Mouse (Mus musculus): ENCODE results near the gene Olfr1200. TPM values are rescaled to one million over a fixed set of nuclear protein-coding genes. Genes with fewer than 3 reads are reported as not detected.

The Olfr1200 gene
- total RNA-seq (2014; fragmentation: Nextera tagmentation), result not detected in 2 replicates
- not detected in 2 replicates for total RNA-seq (2017)

- ATAC-seq (replicated peaks; ENCODE audit: poor library complexity, severe bottlenecking), result no peak
These were observed at the start of gene Olfr1200 for GRCm38 (mm10) chr2:88770388-88770787. Olfr1200 (minus strand) TSS chr2:88770488.

- no peak for ATAC-seq (replicated peaks; ENCODE audit: poor library complexity, severe bottlenecking)
These were observed 43.9 kb upstream of the Olfr1200 start, which contains the start of gene Olfr1202 for GRCm38 (mm10) chr2:88814196-88814595. Olfr1202 (plus strand) TSS chr2:88814496.

GRCm38 (mm10) chr2:88792736-88793135 is 22.4 kb upstream of the Olfr1200 start, which contains the start of gene Olfr1201:
Olfr1201 (plus strand) TSS chr2:88793036.
- no peak for ATAC-seq (replicated peaks; ENCODE audit: poor library complexity, severe bottlenecking)

GRCm38 (mm10) chr2:88760369-88760768 is 9.9 kb downstream of the Olfr1200 start, which contains the start of gene Olfr1199:
Olfr1199 (minus strand) TSS chr2:88760469.
- no peak for ATAC-seq (replicated peaks; ENCODE audit: poor library complexity, severe bottlenecking)

GRCm38 (mm10) chr2:88751270-88751669 is 19.0 kb downstream of the Olfr1200 start, which contains the start of gene Olfr1198:
Olfr1198 (minus strand) TSS chr2:88751370.
- no peak for ATAC-seq (replicated peaks; ENCODE audit: poor library complexity, severe bottlenecking)

DNA sequence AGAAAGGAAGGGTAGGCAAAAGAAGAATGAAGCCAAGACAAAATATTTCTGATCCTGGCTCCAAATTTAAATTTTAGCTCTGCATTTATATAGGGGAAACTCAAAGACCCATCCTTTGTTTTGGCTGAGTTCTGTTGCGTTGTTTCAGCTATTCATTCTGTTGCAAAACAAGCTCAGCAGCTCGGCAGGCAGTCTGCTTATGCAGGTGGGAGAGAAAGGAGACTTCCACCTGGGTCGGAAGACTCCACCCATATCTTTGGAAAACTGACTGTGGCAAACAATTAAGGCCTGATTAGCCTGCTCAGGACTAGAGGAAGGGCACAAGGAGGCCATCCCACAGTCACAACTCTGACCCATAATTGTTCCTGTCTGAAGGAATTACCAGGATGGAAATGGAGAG is 26.9 kb downstream of the Olfr1200 start:
- no peak for ATAC-seq (replicated peaks; ENCODE audit: poor library complexity, severe bottlenecking)

DNA sequence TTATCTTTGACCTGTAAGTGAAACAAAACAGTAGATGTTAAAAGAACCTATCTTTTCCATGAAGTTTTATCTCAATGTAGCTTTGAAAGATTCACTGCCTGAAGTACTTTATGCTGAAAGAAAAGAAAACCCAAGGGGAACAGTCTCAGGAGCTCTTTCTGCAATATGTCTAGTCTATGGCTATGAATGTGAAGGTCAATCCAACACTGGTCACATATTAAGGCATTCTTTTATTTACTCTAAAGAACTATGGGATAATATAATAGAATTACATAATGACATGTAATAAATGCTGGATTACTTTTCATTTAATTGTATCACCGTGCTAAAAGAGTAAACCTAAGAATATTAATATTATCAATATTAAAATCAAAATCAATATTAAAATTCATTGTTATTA is 38.0 kb downstream of the Olfr1200 start, which contains the start of gene Olfr1197:
Gene Olfr1197 (minus strand): TSS at position 101 of the 400 bp plus-strand sequence.
- ATAC-seq (replicated peaks; ENCODE audit: poor library complexity, severe bottlenecking), result no peak

Other genes with a start within 250 kb of the Olfr1200 start
- not detected in 2 replicates for gene Olfr1188, start 213.6 kb downstream of the Olfr1200 start, total RNA-seq (2014; fragmentation: Nextera tagmentation)
- gene Olfr1188, start 213.6 kb downstream of the Olfr1200 start, total RNA-seq (2017), result not detected in 2 replicates
- gene Olfr1189, start 184.0 kb downstream of the Olfr1200 start, total RNA-seq (2014; fragmentation: Nextera tagmentation), result not detected in 2 replicates
- gene Olfr1189, start 184.0 kb downstream of the Olfr1200 start, total RNA-seq (2017), result not detected in 2 replicates
- gene Olfr1191-ps1, start 129.9 kb downstream of the Olfr1200 start, total RNA-seq (2014; fragmentation: Nextera tagmentation), result not detected in 2 replicates
- gene Olfr1191-ps1, start 129.9 kb downstream of the Olfr1200 start, total RNA-seq (2017), result not detected in 2 replicates
- not detected in 2 replicates for gene Olfr1192-ps1, start 122.0 kb downstream of the Olfr1200 start, total RNA-seq (2014; fragmentation: Nextera tagmentation)
- gene Olfr1192-ps1, start 122.0 kb downstream of the Olfr1200 start, total RNA-seq (2017), result not detected in 2 replicates
- gene Olfr1193, start 94.9 kb downstream of the Olfr1200 start, total RNA-seq (2014; fragmentation: Nextera tagmentation), result not detected in 2 replicates
- gene Olfr1193, start 94.9 kb downstream of the Olfr1200 start, total RNA-seq (2017), result not detected in 2 replicates
- gene Olfr1195, start 81.3 kb downstream of the Olfr1200 start, total RNA-seq (2014; fragmentation: Nextera tagmentation), result not detected in 2 replicates
- gene Olfr1195, start 81.3 kb downstream of the Olfr1200 start, total RNA-seq (2017), result not detected in 2 replicates
- gene Olfr1196, start 65.9 kb downstream of the Olfr1200 start, total RNA-seq (2014; fragmentation: Nextera tagmentation), result not detected in 2 replicates
- gene Olfr1196, start 65.9 kb downstream of the Olfr1200 start, total RNA-seq (2017), result not detected in 2 replicates
- gene Olfr1197, start 38.1 kb downstream of the Olfr1200 start, total RNA-seq (2014; fragmentation: Nextera tagmentation), result not detected in 2 replicates
- not detected in 2 replicates for gene Olfr1197, start 38.1 kb downstream of the Olfr1200 start, total RNA-seq (2017)
- not detected in 2 replicates for gene Olfr1198, start 19.1 kb downstream of the Olfr1200 start, total RNA-seq (2014; fragmentation: Nextera tagmentation)
- gene Olfr1198, start 19.1 kb downstream of the Olfr1200 start, total RNA-seq (2017), result not detected in 2 replicates
- not detected in 2 replicates for gene Olfr1199, start 10.0 kb downstream of the Olfr1200 start, total RNA-seq (2014; fragmentation: Nextera tagmentation)
- gene Olfr1199, start 10.0 kb downstream of the Olfr1200 start, total RNA-seq (2017), result not detected in 2 replicates
- not detected in 2 replicates for gene Olfr1201, start 22.5 kb upstream of the Olfr1200 start, total RNA-seq (2014; fragmentation: Nextera tagmentation)
- not detected in 2 replicates for gene Olfr1201, start 22.5 kb upstream of the Olfr1200 start, total RNA-seq (2017)
- not detected in 2 replicates for gene Olfr1202, start 44.0 kb upstream of the Olfr1200 start, total RNA-seq (2014; fragmentation: Nextera tagmentation)
- not detected in 2 replicates for gene Olfr1202, start 44.0 kb upstream of the Olfr1200 start, total RNA-seq (2017)
- not detected in 2 replicates for gene Olfr1205, start 59.2 kb upstream of the Olfr1200 start, total RNA-seq (2014; fragmentation: Nextera tagmentation)
- gene Olfr1205, start 59.2 kb upstream of the Olfr1200 start, total RNA-seq (2017), result not detected in 2 replicates
- gene Olfr1204, start 78.8 kb upstream of the Olfr1200 start, total RNA-seq (2014; fragmentation: Nextera tagmentation), result not detected in 2 replicates
- gene Olfr1204, start 78.8 kb upstream of the Olfr1200 start, total RNA-seq (2017), result not detected in 2 replicates
- gene Olfr1206, start 92.7 kb upstream of the Olfr1200 start, total RNA-seq (2014; fragmentation: Nextera tagmentation), result not detected in 2 replicates
- not detected in 2 replicates for gene Olfr1206, start 92.7 kb upstream of the Olfr1200 start, total RNA-seq (2017)
- not detected in 2 replicates for gene Olfr1208, start 131.8 kb upstream of the Olfr1200 start, total RNA-seq (2014; fragmentation: Nextera tagmentation)
- not detected in 2 replicates for gene Olfr1208, start 131.8 kb upstream of the Olfr1200 start, total RNA-seq (2017)
- gene Olfr1209, start 144.7 kb upstream of the Olfr1200 start, total RNA-seq (2014; fragmentation: Nextera tagmentation), result not detected in 2 replicates
- not detected in 2 replicates for gene Olfr1209, start 144.7 kb upstream of the Olfr1200 start, total RNA-seq (2017)
- gene Olfr1211, start 167.6 kb upstream of the Olfr1200 start, total RNA-seq (2014; fragmentation: Nextera tagmentation), result not detected in 2 replicates
- gene Olfr1211, start 167.6 kb upstream of the Olfr1200 start, total RNA-seq (2017), result not detected in 2 replicates
- gene Olfr1212, start 183.5 kb upstream of the Olfr1200 start, total RNA-seq (2014; fragmentation: Nextera tagmentation), result not detected in 2 replicates
- gene Olfr1212, start 183.5 kb upstream of the Olfr1200 start, total RNA-seq (2017), result not detected in 2 replicates
- gene Gm13762, start 209.8 kb upstream of the Olfr1200 start, total RNA-seq (2014; fragmentation: Nextera tagmentation), result not detected in 2 replicates
- not detected in 2 replicates for gene Gm13762, start 209.8 kb upstream of the Olfr1200 start, total RNA-seq (2017)
- not detected in 2 replicates for gene Olfr1214, start 222.2 kb upstream of the Olfr1200 start, total RNA-seq (2014; fragmentation: Nextera tagmentation)
- gene Olfr1214, start 222.2 kb upstream of the Olfr1200 start, total RNA-seq (2017), result not detected in 2 replicates
- gene Olfr1215, start 236.5 kb upstream of the Olfr1200 start, total RNA-seq (2014; fragmentation: Nextera tagmentation), result not detected in 2 replicates
- not detected in 2 replicates for gene Olfr1215, start 236.5 kb upstream of the Olfr1200 start, total RNA-seq (2017)
- not detected in 2 replicates for gene Olfr1216, start 247.9 kb upstream of the Olfr1200 start, total RNA-seq (2014; fragmentation: Nextera tagmentation)
- not detected in 2 replicates for gene Olfr1216, start 247.9 kb upstream of the Olfr1200 start, total RNA-seq (2017)